Mouse (Mus musculus) intestine, embryonic 15.5 days (tissue): ENCODE data around the gene Copz2. TPM values are rescaled to one million over a fixed set of nuclear protein-coding genes. Genes with fewer than 3 reads are reported as not detected.

Experiments used
- ATAC-seq: fragments of 200-750 bp; cut with Nextera tagmentation; 2 replicates; pipeline ENCODE4 v1.8.0; 2017; ENCODE audit warnings: moderate TSS enrichment, moderate library complexity
- H3K27ac ChIP-seq: fragments of 300-500 bp; sonication (generic); 2 replicates; pipeline ENCODE4 v1.5.1; 2015; ENCODE audit warnings: mild to moderate bottlenecking, inconsistent platforms
- H3K27me3 ChIP-seq: fragments of 300-500 bp; sonication (generic); replicated peaks from 2 replicates; pipeline ENCODE4 v1.6.1; 2015; ENCODE audit warnings: inconsistent platforms
- H3K36me3 ChIP-seq: fragments of 300-500 bp; sonication (generic); 2 replicates; pipeline ENCODE4 v1.6.1; 2015; ENCODE audit warnings: inconsistent platforms
- H3K4me1 ChIP-seq: fragments of 300-500 bp; sonication (generic); replicated peaks from 2 replicates; pipeline ENCODE4 v1.6.1; 2015; ENCODE audit warnings: inconsistent platforms
- H3K4me2 ChIP-seq: fragments of 300-500 bp; sonication (generic); replicated peaks from 2 replicates; pipeline ENCODE4 v1.6.1; 2015; ENCODE audit warnings: mild to moderate bottlenecking, inconsistent platforms
- H3K4me3 ChIP-seq: fragments of 300-500 bp; sonication (generic); replicated peaks from 2 replicates; pipeline ENCODE4 v1.5.1; 2015; ENCODE audit warnings: inconsistent platforms
- H3K9ac ChIP-seq: fragments of 300-500 bp; sonication (generic); 2 replicates; pipeline ENCODE4 v1.6.1; 2015; ENCODE audit warnings: inconsistent platforms
- H3K9me3 ChIP-seq: fragments of 300-500 bp; sonication (generic); 2 replicates; pipeline ENCODE4 v1.6.1; 2016; ENCODE audit warnings: inconsistent platforms
- WGBS: fragments of 180-500 bp; shearing (Covaris S2); methylation state at CpG from one replicate; pipeline ENCODE4 v1.1.7; 2015; 5-methylcytosine and 5-hydroxymethylcytosine counted together
- polyA plus RNA-seq: library from polyadenylated mRNA; unstranded; fragments of >200 nt; fragmentation: Nextera tagmentation; extraction: Ambion mirVana; gene quantifications from 2 replicates; pipeline ENCODE4 v1.2.1, GENCODE M21; 2015

Gene Copz2
- polyA plus RNA-seq, 1 experiment from 2014 or later = 93.5 TPM

DNA sequence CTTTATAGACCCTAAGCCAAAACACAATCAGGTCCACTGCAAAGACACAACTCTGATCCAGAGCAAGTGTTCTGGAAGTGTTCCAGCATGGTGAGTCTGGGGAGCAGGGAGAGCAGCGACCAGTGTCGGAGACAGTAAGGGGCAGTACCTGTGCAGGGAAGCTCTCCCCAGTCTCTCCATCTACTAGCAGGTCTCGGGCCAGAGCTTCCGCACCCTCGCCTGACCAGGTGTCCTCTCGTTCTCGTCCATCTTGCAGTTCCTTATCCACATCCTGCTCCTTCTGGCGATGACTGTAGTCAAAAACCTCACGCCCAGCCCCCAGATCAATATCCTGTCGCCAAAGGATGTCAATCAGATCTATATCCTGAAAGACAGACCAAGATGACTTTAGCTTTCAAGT lies 27.7 kb upstream of the Copz2 start:
- WGBS = 88% methylated on average over 10 of the region's 10 CpGs
- H3K4me2 ChIP-seq = no peak overlapping the region
- peaks cover 55% of the 10 kb centered on the region for H3K36me3 ChIP-seq
- no peak overlapping the region for H3K4me3 ChIP-seq
- no peak for ATAC-seq
- H3K4me1 ChIP-seq = peaks cover 44% of the 10 kb centered on the region
- H3K9me3 ChIP-seq = no peaks in the 10 kb centered on the region
- no peak overlapping the region for H3K9ac ChIP-seq
- H3K27me3 ChIP-seq = no peaks in the 10 kb centered on the region
- no peak overlapping the region for H3K27ac ChIP-seq

DNA sequence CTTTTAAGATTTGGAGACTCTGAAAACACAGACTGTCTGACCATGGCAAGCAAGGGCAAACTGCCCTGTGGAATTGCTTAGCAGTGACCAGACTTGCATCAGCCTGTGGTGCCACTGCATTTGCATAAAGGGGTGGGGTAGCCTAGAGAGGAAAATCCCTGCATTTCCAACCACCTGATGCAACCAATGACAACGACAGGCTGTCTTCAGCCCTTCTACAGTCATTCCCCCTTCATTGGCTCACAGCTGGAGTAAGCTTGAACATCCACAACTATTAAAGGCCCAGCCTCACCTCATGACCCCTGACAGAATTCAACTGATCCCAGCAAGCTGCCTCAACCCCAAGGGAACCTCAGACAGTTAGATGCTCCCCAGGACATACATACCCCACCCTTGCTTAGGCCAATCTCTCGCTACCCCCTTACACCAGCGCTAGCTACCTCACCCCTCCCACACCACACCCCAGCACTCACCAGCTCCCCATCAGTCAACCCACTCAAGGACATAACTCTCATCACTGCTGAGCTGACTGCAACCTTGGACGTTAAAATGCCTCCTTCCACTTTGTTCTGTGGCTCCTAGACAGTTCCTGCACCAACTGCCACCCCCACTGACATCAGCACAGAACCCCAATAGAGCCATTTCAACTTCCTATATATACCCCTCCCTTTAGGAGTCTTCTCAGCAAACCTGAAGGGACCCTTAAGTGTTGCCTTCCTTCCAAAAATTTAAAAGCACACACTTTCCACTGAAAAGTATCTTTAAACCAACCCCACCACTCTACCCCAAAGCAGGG lies 26.8 kb upstream of the Copz2 start:
- peaks cover 54% of the 10 kb centered on the region for H3K36me3 ChIP-seq
- no peaks in the 10 kb centered on the region for H3K9me3 ChIP-seq
- no peaks in the 10 kb centered on the region for H3K27me3 ChIP-seq
- no peak for ATAC-seq
- peak overlapping the region; percentile 93 for H3K4me2 ChIP-seq
- peaks cover 53% of the 10 kb centered on the region for H3K4me1 ChIP-seq
- H3K27ac ChIP-seq = no peak overlapping the region; the same call in 1 of the 2 replicates
- no peak overlapping the region for H3K9ac ChIP-seq
- H3K4me3 ChIP-seq = peak overlapping the region; percentile 48
- 33% methylated on average over 4 of the region's 4 CpGs for WGBS

DNA sequence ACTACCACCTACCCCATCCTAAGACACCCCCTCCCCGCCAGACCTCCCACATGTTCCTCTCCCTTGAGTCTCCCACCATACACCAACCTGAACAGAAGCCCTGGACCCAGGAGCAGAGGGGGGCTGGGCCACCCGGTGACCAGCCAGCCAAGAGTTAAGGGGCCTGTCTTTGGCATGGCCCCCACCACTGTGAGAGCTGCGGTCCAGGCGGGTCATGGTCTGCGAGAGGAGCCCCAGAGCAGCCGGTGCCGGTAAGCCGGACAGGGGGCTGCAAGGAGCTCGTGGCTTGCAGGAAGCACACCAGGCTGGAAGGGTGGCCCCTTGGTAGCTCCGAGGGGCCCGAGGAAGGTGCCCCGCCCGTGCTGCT lies 26.2 kb upstream of the Copz2 start:
- Histone ChIP-seq H3K36me3 (peaks cover 49% of the 10 kb centered on the region), H3K9me3 (no peaks in the 10 kb centered on the region), H3K27me3 (no peaks in the 10 kb centered on the region), H3K27ac (peak overlapping the region; percentile 87), H3K4me1 (peaks cover 57% of the 10 kb centered on the region), H3K4me3 (peak overlapping the region; percentile 48), H3K9ac (peak overlapping the region; percentile 50), H3K4me2 (peak overlapping the region; percentile 93)
- peak; percentile 14; the same call in 1 of the 2 replicates for ATAC-seq
- 7% methylated on average over 13 of the region's 13 CpGs for WGBS

DNA sequence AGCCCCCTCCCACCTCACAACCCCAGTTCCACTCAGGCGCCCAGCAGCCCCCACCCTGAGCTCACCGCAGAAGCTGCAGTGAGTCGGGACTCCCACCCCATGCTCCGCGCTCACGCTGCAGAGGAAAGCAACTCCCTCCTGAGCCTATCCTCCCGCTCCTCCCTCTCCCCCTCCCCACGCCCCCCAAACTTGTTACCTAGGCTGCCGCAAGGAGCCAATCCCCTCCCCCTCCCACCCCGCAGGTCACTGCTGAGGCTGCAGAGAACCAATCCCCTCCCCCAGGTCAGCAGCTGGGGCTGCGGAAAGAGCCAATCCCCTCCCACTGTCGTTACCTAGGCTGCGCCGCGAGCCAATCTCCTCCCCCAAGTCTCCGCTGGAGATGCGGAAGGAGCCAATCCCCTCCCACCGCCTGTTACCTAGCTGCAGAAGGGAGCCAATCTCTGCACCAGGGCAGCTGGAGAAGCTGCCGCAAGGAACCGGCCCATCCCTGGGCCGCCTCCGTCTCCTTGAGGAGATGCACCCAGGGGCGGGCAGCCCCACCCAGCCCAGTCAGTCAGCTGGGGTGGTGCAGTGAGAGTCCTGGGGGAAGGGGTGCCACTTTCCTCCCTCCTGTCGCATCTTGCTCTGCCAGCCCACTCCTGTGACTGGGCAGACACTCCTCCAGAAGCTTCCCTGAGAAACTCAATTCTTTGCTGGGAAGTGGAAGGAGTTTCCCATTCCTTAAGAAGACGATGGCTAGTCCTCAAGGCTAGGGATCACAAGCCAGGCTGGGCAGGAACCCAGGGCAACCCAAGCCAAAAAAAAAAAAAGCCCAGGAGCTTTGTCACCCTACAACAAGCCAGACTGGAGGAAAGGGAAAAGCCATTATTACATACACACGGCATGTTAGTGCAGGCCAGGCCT lies 25.5 kb upstream of the Copz2 start:
- H3K4me3 ChIP-seq = peak overlapping the region; percentile 48
- H3K4me1 ChIP-seq = peaks cover 60% of the 10 kb centered on the region
- WGBS = under 1% methylated on average over 25 of the region's 26 CpGs
- H3K9me3 ChIP-seq = no peaks in the 10 kb centered on the region
- peak overlapping the region; percentile 50 for H3K9ac ChIP-seq
- peaks cover 42% of the 10 kb centered on the region for H3K36me3 ChIP-seq
- peak overlapping the region; percentile 87 for H3K27ac ChIP-seq
- ATAC-seq = peak; percentile 92
- H3K27me3 ChIP-seq = no peaks in the 10 kb centered on the region
- H3K4me2 ChIP-seq = peak overlapping the region; percentile 93

DNA sequence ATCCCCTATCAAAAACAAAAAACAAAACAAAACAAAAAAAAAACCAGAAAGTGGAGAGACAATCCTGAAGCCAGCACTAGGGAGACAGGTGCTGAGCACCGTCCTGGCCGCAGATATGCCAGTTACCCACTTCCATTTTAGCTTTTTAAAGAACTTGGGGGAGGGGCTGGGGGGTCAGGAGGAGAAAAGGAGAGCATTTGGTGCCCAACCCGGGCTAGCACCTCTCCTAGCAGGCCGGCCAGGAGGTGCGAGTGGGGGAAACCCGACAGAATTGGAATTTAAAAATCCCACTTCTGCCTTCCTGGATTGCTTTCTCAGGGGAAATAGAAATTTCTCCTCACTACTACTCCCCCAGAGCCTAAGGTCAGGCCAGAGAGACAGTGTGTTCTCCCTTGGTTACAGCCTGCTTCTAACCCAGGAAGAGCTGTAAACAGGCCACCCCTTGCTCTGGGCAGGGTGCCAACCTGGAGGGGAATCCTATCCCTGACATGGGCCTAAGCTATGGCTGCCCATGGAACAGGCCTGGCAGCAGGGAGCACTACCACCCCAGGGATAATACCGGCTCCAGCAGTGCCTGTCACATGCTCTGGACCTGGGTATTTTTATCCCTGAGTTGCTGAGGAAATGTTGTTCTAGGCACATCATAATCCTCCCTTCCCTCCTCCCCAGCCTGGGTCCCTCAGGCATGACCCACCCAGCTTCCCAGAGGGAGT lies 24.7 kb upstream of the Copz2 start:
- Histone ChIP-seq H3K27me3 (no peaks in the 10 kb centered on the region), H3K9me3 (no peaks in the 10 kb centered on the region), H3K27ac (peak overlapping the region; percentile 87), H3K4me3 (no peak overlapping the region), H3K9ac (0 out of 2 replicates have a peak overlapping the region, but pooled peaks have one; percentile 20), H3K4me2 (peak overlapping the region; percentile 93), H3K36me3 (peaks cover 35% of the 10 kb centered on the region), H3K4me1 (peaks cover 60% of the 10 kb centered on the region)
- WGBS = 37% methylated on average over 7 of the region's 7 CpGs
- no peak for ATAC-seq

DNA sequence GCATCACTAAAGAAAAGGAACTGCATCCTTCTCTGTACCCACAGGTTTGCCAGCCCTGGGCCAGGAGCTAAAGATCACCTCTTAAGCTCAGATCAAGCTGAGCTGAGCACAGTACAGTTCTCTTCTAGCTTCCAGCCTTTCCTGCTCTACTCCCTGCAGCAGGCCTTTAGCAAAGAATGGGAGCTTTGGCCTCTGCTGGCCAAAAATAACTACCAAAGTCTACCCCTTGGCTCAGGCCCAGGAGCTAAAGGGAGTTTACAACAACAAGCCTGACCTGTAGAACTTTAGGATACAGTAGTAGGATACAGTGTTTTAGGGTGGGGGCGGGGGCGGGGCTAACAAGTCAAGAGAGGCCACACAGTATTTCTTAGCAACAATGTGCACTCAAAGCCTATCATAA lies 23.2 kb upstream of the Copz2 start:
- ATAC-seq = no peak
- Histone ChIP-seq H3K27ac (no peak overlapping the region), H3K36me3 (peaks cover 19% of the 10 kb centered on the region), H3K4me3 (no peak overlapping the region), H3K4me1 (peaks cover 60% of the 10 kb centered on the region), H3K4me2 (peak overlapping the region; percentile 93), H3K9ac (0 out of 2 replicates have a peak overlapping the region, but pooled peaks have one; percentile 3), H3K27me3 (no peaks in the 10 kb centered on the region), H3K9me3 (no peaks in the 10 kb centered on the region)
- 88% methylated on average over 2 of the region's 2 CpGs for WGBS

DNA sequence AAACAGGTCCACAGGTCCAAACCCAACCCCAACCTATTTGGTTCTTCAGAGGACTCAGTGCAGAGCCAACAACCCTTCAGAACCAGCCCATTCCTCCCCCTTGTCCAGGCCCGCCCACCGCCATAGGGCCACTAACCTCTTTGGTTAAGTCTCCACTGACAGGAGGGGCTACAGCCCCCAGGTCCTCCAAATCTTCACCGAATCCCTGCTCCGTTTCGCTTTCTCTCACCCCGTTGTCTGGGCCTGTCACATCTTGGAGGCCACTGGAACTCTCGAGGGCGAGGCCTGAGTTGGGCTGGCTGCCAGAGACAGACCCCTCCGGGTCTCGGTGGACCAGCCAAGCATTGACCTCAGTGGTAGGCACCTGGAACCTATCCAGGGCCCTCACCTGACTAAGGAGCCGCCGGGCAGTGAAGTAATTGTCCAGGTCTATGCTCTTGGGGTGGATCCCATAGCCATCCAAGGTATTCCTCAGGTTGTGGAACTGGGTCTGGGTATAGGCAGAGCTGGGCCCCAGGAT lies 22.5 kb upstream of the Copz2 start:
- no peaks in the 10 kb centered on the region for H3K27me3 ChIP-seq
- 0 out of 2 replicates have a peak overlapping the region, but pooled peaks have one; percentile 10 for H3K9ac ChIP-seq
- H3K4me3 ChIP-seq = no peak overlapping the region
- H3K4me1 ChIP-seq = peaks cover 60% of the 10 kb centered on the region
- H3K36me3 ChIP-seq = peaks cover 13% of the 10 kb centered on the region
- no peak overlapping the region for H3K27ac ChIP-seq
- no peak for ATAC-seq
- 78% methylated on average over 12 of the region's 12 CpGs for WGBS
- H3K4me2 ChIP-seq = peak overlapping the region; percentile 93
- no peaks in the 10 kb centered on the region for H3K9me3 ChIP-seq

DNA sequence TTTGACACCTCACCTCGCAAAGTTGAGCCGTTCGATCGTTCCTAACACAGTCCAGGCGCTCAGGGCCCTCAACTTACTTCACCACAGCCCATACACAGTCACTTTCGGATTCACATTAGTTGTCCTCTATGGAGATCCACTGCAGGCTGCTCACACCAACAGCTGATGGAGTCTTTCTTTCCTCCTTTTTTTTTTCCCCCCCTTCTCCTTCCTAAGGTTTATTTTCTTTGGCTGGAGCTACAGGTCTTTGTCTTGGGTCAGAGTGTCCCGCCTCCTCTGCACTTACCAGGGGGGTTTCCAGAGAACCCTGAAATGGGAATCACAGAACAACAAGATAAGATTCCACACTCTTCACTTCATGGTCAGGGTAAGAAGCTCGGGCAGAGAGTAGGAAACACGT lies 21.8 kb upstream of the Copz2 start:
- Histone ChIP-seq H3K4me1 (peaks cover 54% of the 10 kb centered on the region), H3K9ac (no peak overlapping the region), H3K27me3 (no peaks in the 10 kb centered on the region), H3K9me3 (no peaks in the 10 kb centered on the region), H3K27ac (no peak overlapping the region), H3K4me2 (peak overlapping the region; percentile 93), H3K36me3 (peaks cover 12% of the 10 kb centered on the region; the same call in 1 of the 2 replicates), H3K4me3 (no peak overlapping the region)
- 71% methylated on average over 9 of the region's 9 CpGs for WGBS
- ATAC-seq = no peak

DNA sequence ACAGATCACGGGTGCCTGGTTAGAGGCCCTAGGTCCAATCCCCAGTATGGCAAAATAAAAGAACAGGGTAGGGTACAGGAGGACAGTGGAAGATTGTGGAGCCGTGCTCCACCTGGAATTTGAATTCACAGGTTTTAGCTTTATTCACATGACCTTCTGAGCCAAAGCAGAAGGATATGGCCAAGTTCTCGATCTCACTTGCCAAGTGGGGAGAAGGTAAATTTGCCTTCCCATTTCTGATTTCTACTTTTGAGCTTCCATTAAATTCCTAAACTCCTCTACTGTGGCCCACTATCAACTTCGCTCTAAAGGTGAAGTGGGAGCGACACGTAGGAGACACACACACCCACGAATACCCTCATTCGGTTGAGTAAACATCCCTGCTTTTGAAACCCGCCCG lies 20.8 kb upstream of the Copz2 start:
- H3K27me3 ChIP-seq = no peaks in the 10 kb centered on the region
- peak overlapping the region; percentile 75 for H3K4me2 ChIP-seq
- ATAC-seq = no peak
- peak overlapping the region; percentile 81 for H3K4me3 ChIP-seq
- peak overlapping the region; percentile 98 for H3K27ac ChIP-seq
- peaks cover 45% of the 10 kb centered on the region for H3K4me1 ChIP-seq
- no peaks in the 10 kb centered on the region for H3K9me3 ChIP-seq
- H3K9ac ChIP-seq = peak overlapping the region; percentile 92
- 13% methylated on average over 10 of the region's 10 CpGs for WGBS
- peaks cover 12% of the 10 kb centered on the region; the same call in 1 of the 2 replicates for H3K36me3 ChIP-seq

DNA sequence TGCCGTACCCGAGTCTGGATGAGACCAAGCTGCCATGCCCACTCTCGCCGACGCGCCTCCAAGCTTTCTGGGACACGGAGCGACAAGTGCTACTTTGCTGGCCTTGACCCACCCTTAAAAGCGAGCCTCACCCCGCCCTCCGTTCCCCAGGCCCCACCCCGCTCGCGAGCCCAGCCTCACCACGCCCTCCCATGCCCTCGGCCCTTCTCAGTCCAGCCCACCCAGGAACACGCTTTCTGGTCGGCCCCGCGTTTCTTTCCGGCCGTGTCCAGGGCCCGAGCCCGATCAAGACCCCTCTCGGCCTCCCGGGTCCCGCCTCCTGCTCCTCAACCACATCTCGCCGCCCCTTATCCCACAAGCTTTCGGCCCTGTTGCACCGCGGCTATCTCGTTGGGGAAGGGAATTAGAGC lies 20.3 kb upstream of the Copz2 start:
- H3K4me1 ChIP-seq = peaks cover 42% of the 10 kb centered on the region
- under 1% methylated on average over 33 of the region's 33 CpGs for WGBS

DNA sequence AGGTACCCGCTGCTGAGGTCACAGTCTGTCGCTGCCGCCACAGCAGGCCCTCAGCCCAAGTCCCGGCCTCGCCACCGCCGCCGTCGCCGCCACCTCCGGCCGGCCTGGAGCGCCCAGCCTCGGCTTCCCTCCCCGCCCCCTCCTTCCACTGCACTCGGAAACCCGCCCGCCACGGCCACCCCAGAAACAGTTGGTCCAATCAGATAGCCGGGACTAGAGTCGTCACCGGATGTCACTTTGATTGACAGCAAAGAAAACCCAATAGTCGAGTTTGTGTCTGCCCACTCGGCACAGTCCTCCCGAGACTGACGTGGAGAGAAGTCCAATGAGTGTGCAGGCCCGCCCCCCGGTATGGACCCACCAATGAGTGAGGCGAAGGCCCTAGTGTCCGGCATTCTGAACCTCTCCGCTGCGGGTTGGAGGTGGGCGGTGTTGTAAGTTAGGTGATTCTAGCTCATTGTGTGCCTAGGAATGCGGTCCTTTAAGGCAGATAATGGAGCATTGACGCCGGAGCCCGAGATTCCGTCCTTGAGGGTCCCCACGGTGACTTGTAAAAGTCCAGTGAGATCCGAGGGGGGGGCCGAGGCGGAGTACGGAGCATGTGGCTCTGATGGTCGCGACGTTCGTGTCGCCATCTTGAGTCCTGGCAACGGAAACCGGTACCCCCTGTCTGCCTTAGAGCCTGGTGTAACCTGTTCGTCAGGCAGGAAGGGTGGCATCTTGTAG lies 19.7 kb upstream of the Copz2 start, which contains the start of gene Nfe2l1:
Gene Nfe2l1, minus strand, starts transcription at position 156 of the 726 bp plus-strand sequence.
- Histone ChIP-seq H3K27ac (peak within 1 kb of the TSS; percentile 98), H3K36me3 (peaks cover 11% of the 10 kb centered on the region; the same call in 1 of the 2 replicates), H3K9ac (peak within 1 kb of the TSS; percentile 92), H3K4me3 (peak within 1 kb of the TSS; percentile 81), H3K4me1 (peaks cover 37% of the 10 kb centered on the region), H3K4me2 (peak within 1 kb of the TSS; percentile 75), H3K9me3 (no peaks in the 10 kb centered on the region), H3K27me3 (no peaks in the 10 kb centered on the region)
- ATAC-seq = peak; percentile 98
- 0% methylated on average over 51 of the region's 51 CpGs for WGBS

More for the DNA sequence above, 20.3 kb upstream of the Copz2 start:
- Histone ChIP-seq H3K9ac (peak overlapping the region; percentile 92), H3K9me3 (no peaks in the 10 kb centered on the region), H3K4me3 (peak overlapping the region; percentile 81), H3K4me2 (peak overlapping the region; percentile 75), H3K36me3 (peaks cover 12% of the 10 kb centered on the region; the same call in 1 of the 2 replicates), H3K27ac (peak overlapping the region; percentile 98), H3K27me3 (no peaks in the 10 kb centered on the region)
- peak; percentile 84 for ATAC-seq
